Mouse (Mus musculus): ENCODE results near the gene Myo1g.

Gene Myo1g

GRCm38 (mm10) chr11:6463159-6463837, 57.5 kb downstream of the Myo1g start:
- in situ Hi-C loops (cut with MseI, MboI) = no loop called here
